Mouse (Mus musculus) liver, embryonic 14.5 days (tissue): ENCODE results near the gene Dhrs11.

Experiments
- CTCF ChIP-seq: IDR thresholded peaks from 2 replicates; pipeline ENCODE4 v1.5.1; 2016; ENCODE audit warnings: antibody characterized with exemption, low read depth, control low read depth
- EP300 ChIP-seq: IDR thresholded peaks from 2 replicates; pipeline ENCODE4 v1.6.1; 2016; ENCODE audit warnings: antibody characterized with exemption, low read depth

GRCm38 (mm10) chr11:84797627-84798353 lies 31.0 kb downstream of the Dhrs11 start:
- TF ChIP-seq CTCF (peak; percentile 98), EP300 (no peak)
